Mouse (Mus musculus) forebrain, embryonic 13.5 days (tissue): ENCODE results near the gene 6430548M08Rik. TPM values are rescaled to one million over a fixed set of nuclear protein-coding genes. Genes with fewer than 3 reads are reported as not detected.

Experiments
- ATAC-seq: fragments of 200-750 bp; cut with Nextera tagmentation; 2 replicates; pipeline ENCODE4 v1.8.0; 2017
- H3K27ac ChIP-seq: fragments of 300-500 bp; sonication (generic); 2 replicates; pipeline ENCODE4 v1.5.1; 2015; ENCODE audit warnings: inconsistent platforms, mild to moderate bottlenecking, moderate library complexity
- H3K27me3 ChIP-seq: fragments of 300-500 bp; sonication (generic); 2 replicates; pipeline ENCODE4 v1.6.1; 2015; ENCODE audit warnings: mild to moderate bottlenecking, inconsistent platforms
- H3K36me3 ChIP-seq: fragments of 300-500 bp; sonication (generic); 2 replicates; pipeline ENCODE4 v1.6.1; 2015; ENCODE audit warnings: mild to moderate bottlenecking, inconsistent platforms; ENCODE audit not compliant: poor library complexity, severe bottlenecking
- H3K4me1 ChIP-seq: fragments of 300-500 bp; sonication (generic); 2 replicates; pipeline ENCODE4 v1.6.1; 2015; ENCODE audit warnings: inconsistent platforms
- H3K4me2 ChIP-seq: fragments of 300-500 bp; sonication (generic); 2 replicates; pipeline ENCODE4 v1.6.1; 2015; ENCODE audit warnings: inconsistent platforms, mild to moderate bottlenecking, moderate library complexity
- H3K4me3 ChIP-seq: fragments of 300-500 bp; sonication (generic); 2 replicates; pipeline ENCODE4 v1.5.1; 2015; ENCODE audit warnings: mild to moderate bottlenecking, inconsistent platforms
- H3K9ac ChIP-seq: fragments of 300-500 bp; sonication (generic); 2 replicates; pipeline ENCODE4 v1.6.1; 2015; ENCODE audit warnings: mild to moderate bottlenecking, inconsistent platforms
- H3K9me3 ChIP-seq: fragments of 300-500 bp; sonication (generic); replicated peaks from 2 replicates; pipeline ENCODE4 v1.6.1; 2016; ENCODE audit warnings: inconsistent platforms
- WGBS: fragments of 180-500 bp; shearing (Covaris S2); methylation state at CpG from one replicate; pipeline ENCODE4 v1.1.7; 2015; 5-methylcytosine and 5-hydroxymethylcytosine counted together
- polyA plus RNA-seq: library from polyadenylated mRNA; unstranded; fragments of >200 nt; fragmentation: Nextera tagmentation; extraction: Ambion mirVana; gene quantifications from 2 replicates; pipeline ENCODE4 v1.2.1, GENCODE M21; 2015

The 6430548M08Rik gene
- polyA plus RNA-seq, 1 experiment from 2014 or later: 14.4 TPM

- H3K27me3 ChIP-seq: no peaks in the 10 kb centered on the region
- 0 out of 2 replicates have a peak overlapping the region, but pooled peaks have one; percentile 25 for H3K27ac ChIP-seq
- no peak overlapping the region for H3K4me3 ChIP-seq
- H3K9ac ChIP-seq: peak overlapping the region; percentile 4; the same call in 1 of the 2 replicates
- no peaks in the 10 kb centered on the region for H3K9me3 ChIP-seq
- ATAC-seq: no peak
- no peak overlapping the region for H3K4me2 ChIP-seq
- 23% methylated on average over 14 of the region's 14 CpGs for WGBS
- no peaks in the 10 kb centered on the region for H3K36me3 ChIP-seq
- H3K4me1 ChIP-seq: peaks cover 23% of the 10 kb centered on the region
Observed at GRCm38 (mm10) chr8:120126357-120127161, 12.6 kb downstream of the 6430548M08Rik start.

- Histone ChIP-seq H3K27me3 (no peaks in the 10 kb centered on the region), H3K9ac (peak overlapping the region; percentile 18; the same call in 1 of the 2 replicates), H3K4me3 (no peak overlapping the region), H3K4me1 (peaks cover 20% of the 10 kb centered on the region), H3K9me3 (no peaks in the 10 kb centered on the region), H3K36me3 (no peaks in the 10 kb centered on the region), H3K27ac (no peak overlapping the region; the same call in 1 of the 2 replicates), H3K4me2 (no peak overlapping the region)
- 0 out of 2 replicates have a peak, but pooled peaks have one; percentile 16 for ATAC-seq
- 26% methylated on average over 4 of the region's 4 CpGs for WGBS
Observed at GRCm38 (mm10) chr8:120129547-120129946, 15.6 kb downstream of the 6430548M08Rik start.

GRCm38 (mm10) chr8:120131158-120131557 is 17.2 kb downstream of the 6430548M08Rik start:
- ATAC-seq: no peak
- Histone ChIP-seq H3K4me1 (peaks cover 16% of the 10 kb centered on the region), H3K27ac (no peak overlapping the region), H3K4me3 (no peak overlapping the region), H3K4me2 (no peak overlapping the region), H3K9me3 (no peaks in the 10 kb centered on the region), H3K27me3 (no peaks in the 10 kb centered on the region), H3K36me3 (no peaks in the 10 kb centered on the region), H3K9ac (no peak overlapping the region)
- WGBS: 86% methylated on average over 8 of the region's 8 CpGs

GRCm38 (mm10) chr8:120133169-120133568 is 19.2 kb downstream of the 6430548M08Rik start:
- H3K9ac ChIP-seq: no peak overlapping the region
- ATAC-seq: no peak
- H3K27me3 ChIP-seq: no peaks in the 10 kb centered on the region
- H3K4me2 ChIP-seq: no peak overlapping the region
- no peak overlapping the region for H3K27ac ChIP-seq
- no peak overlapping the region for H3K4me3 ChIP-seq
- H3K4me1 ChIP-seq: peaks cover 14% of the 10 kb centered on the region
- no peaks in the 10 kb centered on the region for H3K9me3 ChIP-seq
- H3K36me3 ChIP-seq: no peaks in the 10 kb centered on the region
- WGBS: 89% methylated on average over 7 of the region's 7 CpGs

GRCm38 (mm10) chr8:120135687-120136086 is 21.7 kb downstream of the 6430548M08Rik start:
- no peak overlapping the region for H3K27ac ChIP-seq
- no peak overlapping the region for H3K4me3 ChIP-seq
- WGBS: 93% methylated on average over 7 of the region's 7 CpGs
- ATAC-seq: no peak
- no peaks in the 10 kb centered on the region for H3K9me3 ChIP-seq
- peaks cover 14% of the 10 kb centered on the region for H3K4me1 ChIP-seq
- H3K36me3 ChIP-seq: no peaks in the 10 kb centered on the region
- no peak overlapping the region for H3K4me2 ChIP-seq
- H3K9ac ChIP-seq: no peak overlapping the region
- H3K27me3 ChIP-seq: no peaks in the 10 kb centered on the region

- ATAC-seq: peak; percentile 80
- 61% methylated on average over 7 of the region's 7 CpGs for WGBS
- H3K4me2 ChIP-seq: no peak overlapping the region
Observed at GRCm38 (mm10) chr8:120136618-120137017, 22.7 kb downstream of the 6430548M08Rik start.

GRCm38 (mm10) chr8:120138958-120139357 is 25.0 kb downstream of the 6430548M08Rik start:
- H3K27ac ChIP-seq: no peak overlapping the region
- no peaks in the 10 kb centered on the region for H3K9me3 ChIP-seq
- H3K4me3 ChIP-seq: no peak overlapping the region
- peaks cover 31% of the 10 kb centered on the region for H3K4me1 ChIP-seq
- no peaks in the 10 kb centered on the region for H3K36me3 ChIP-seq
- H3K27me3 ChIP-seq: no peaks in the 10 kb centered on the region
- H3K9ac ChIP-seq: no peak overlapping the region
- no peak overlapping the region for H3K4me2 ChIP-seq
- no peak for ATAC-seq
- 90% methylated on average over 2 of the region's 2 CpGs for WGBS

More at GRCm38 (mm10) chr8:120136618-120137017, 22.7 kb downstream of the 6430548M08Rik start:
- Histone ChIP-seq H3K27ac (peak overlapping the region; percentile 65), H3K36me3 (no peaks in the 10 kb centered on the region), H3K9ac (no peak overlapping the region), H3K27me3 (no peaks in the 10 kb centered on the region), H3K9me3 (no peaks in the 10 kb centered on the region), H3K4me3 (no peak overlapping the region), H3K4me1 (peaks cover 20% of the 10 kb centered on the region)

- Histone ChIP-seq H3K27me3 (no peaks in the 10 kb centered on the region), H3K27ac (no peak overlapping the region), H3K4me3 (no peak overlapping the region), H3K4me2 (no peak overlapping the region), H3K36me3 (no peaks in the 10 kb centered on the region), H3K9ac (no peak overlapping the region), H3K4me1 (peaks cover 45% of the 10 kb centered on the region), H3K9me3 (no peaks in the 10 kb centered on the region)
- WGBS: 67% methylated on average over 3 of the region's 3 CpGs
- no peak for ATAC-seq
Observed at GRCm38 (mm10) chr8:120140769-120141168, 26.8 kb downstream of the 6430548M08Rik start.

GRCm38 (mm10) chr8:120143911-120144651 is 30.1 kb downstream of the 6430548M08Rik start:
- no peak overlapping the region for H3K9ac ChIP-seq
- peak; percentile 77 for ATAC-seq

GRCm38 (mm10) chr8:120144652-120145301 is 30.8 kb downstream of the 6430548M08Rik start:
- WGBS: 49% methylated on average over 12 of the region's 12 CpGs
- Histone ChIP-seq H3K36me3 (no peaks in the 10 kb centered on the region), H3K9ac (no peak overlapping the region), H3K4me2 (peak overlapping the region; percentile 6; the same call in 1 of the 2 replicates), H3K4me3 (no peak overlapping the region), H3K27ac (peak overlapping the region; percentile 78), H3K9me3 (no peaks in the 10 kb centered on the region), H3K4me1 (peaks cover 30% of the 10 kb centered on the region), H3K27me3 (no peaks in the 10 kb centered on the region)
- ATAC-seq: peak; percentile 38; the same call in 1 of the 2 replicates

More at GRCm38 (mm10) chr8:120143911-120144651, 30.1 kb downstream of the 6430548M08Rik start:
- Histone ChIP-seq H3K4me2 (0 out of 2 replicates have a peak overlapping the region, but pooled peaks have one; percentile 6), H3K9me3 (no peaks in the 10 kb centered on the region), H3K4me3 (no peak overlapping the region), H3K36me3 (no peaks in the 10 kb centered on the region), H3K27me3 (no peaks in the 10 kb centered on the region), H3K27ac (peak overlapping the region; percentile 78), H3K4me1 (peaks cover 30% of the 10 kb centered on the region)
- WGBS: 57% methylated on average over 15 of the region's 15 CpGs

GRCm38 (mm10) chr8:120146051-120146450 is 32.1 kb downstream of the 6430548M08Rik start:
- peaks cover 32% of the 10 kb centered on the region for H3K4me1 ChIP-seq
- peaks cover 3% of the 10 kb centered on the region; the same call in 1 of the 2 replicates for H3K36me3 ChIP-seq
- 67% methylated on average over 1 of the region's 1 CpGs for WGBS
- H3K27me3 ChIP-seq: no peaks in the 10 kb centered on the region
- no peaks in the 10 kb centered on the region for H3K9me3 ChIP-seq
- H3K27ac ChIP-seq: no peak overlapping the region
- H3K4me2 ChIP-seq: no peak overlapping the region
- no peak overlapping the region for H3K4me3 ChIP-seq
- no peak for ATAC-seq
- H3K9ac ChIP-seq: no peak overlapping the region
